Mouse (Mus musculus) MEL (cell line): ENCODE data around the gene Cdh23. TPM values are rescaled to one million over a fixed set of nuclear protein-coding genes. Genes with fewer than 3 reads are reported as not detected.
A peak's percentile ranks its signal among the peaks of the same experiment; 100 is the strongest.

ENCODE experiments used
- DNase-seq: peaks from one replicate; pipeline ENCODE4 v3.0.0; 2011; ENCODE audit warnings: low read depth, low spot score
- H3K27ac ChIP-seq: 2 replicates; pipeline ENCODE4 v1.5.1; 2012; ENCODE audit warnings: low read depth, mild to moderate bottlenecking, control low read depth, low read length, moderate library complexity; ENCODE audit not compliant: control insufficient read depth
- H3K27me3 ChIP-seq, 2 experiments: fragments of 150-350 bp in 1 of 2; sonication (generic) in 1 of 2; 2 replicates each; pipeline ENCODE4 v1.6.1; 2012; ENCODE audit warnings: low read length in 2 of 2, mild to moderate bottlenecking in 2 of 2, improper control_type of control experiment in 1 of 2, moderate library complexity in 1 of 2; ENCODE audit not compliant: insufficient read depth in 2 of 2, control insufficient read depth in 1 of 2
- H3K36me3 ChIP-seq, 2 experiments: 2 replicates each; pipeline ENCODE4 v1.6.1; 2012 to 2014; ENCODE audit warnings: low read length in 2 of 2, improper control_type of control experiment in 1 of 2, inconsistent platforms in 1 of 2, mild to moderate bottlenecking in 1 of 2; ENCODE audit not compliant: insufficient read depth in 2 of 2, control insufficient read depth in 1 of 2
- H3K4me1 ChIP-seq, 2 experiments: fragments of 150-350 bp in 1 of 2; sonication (generic) in 1 of 2; 2 replicates each; pipeline ENCODE4 v1.6.1; 2012; ENCODE audit warnings: low read length in 2 of 2, improper control_type of control experiment in 1 of 2, mild to moderate bottlenecking in 1 of 2; ENCODE audit not compliant: insufficient read depth in 2 of 2, control insufficient read depth in 1 of 2
- H3K4me3 ChIP-seq, 2 experiments: fragments of 150-350 bp in 1 of 2; sonication (generic) in 1 of 2; 2 replicates each; pipeline ENCODE4 v1.5.1; 2012; ENCODE audit warnings: low read depth in 2 of 2, low read length in 2 of 2, mild to moderate bottlenecking in 2 of 2, moderate library complexity in 2 of 2, control low read depth in 1 of 2, improper control_type of control experiment in 1 of 2; ENCODE audit not compliant: control insufficient read depth in 1 of 2, insufficient read depth in 1 of 2
- H3K79me2 ChIP-seq: 2 replicates; pipeline ENCODE4 v1.6.1; 2012; ENCODE audit warnings: mild to moderate bottlenecking, low read length, moderate library complexity; ENCODE audit not compliant: control insufficient read depth, poor library complexity, insufficient read depth
- H3K9ac ChIP-seq: 2 replicates; pipeline ENCODE4 v1.6.1; 2012; ENCODE audit warnings: low read depth, mild to moderate bottlenecking, control low read depth, low read length, moderate library complexity; ENCODE audit not compliant: control insufficient read depth, poor library complexity, severe bottlenecking
- H3K9me3 ChIP-seq: fragments of 150-350 bp; sonication (generic); replicated peaks from 2 replicates; pipeline ENCODE4 v1.6.1; 2012; ENCODE audit warnings: mild to moderate bottlenecking, low read length, improper control_type of control experiment, moderate library complexity; ENCODE audit not compliant: insufficient read depth
- BHLHE40 ChIP-seq: IDR thresholded peaks from 2 replicates; pipeline ENCODE4 v1.6.1; 2012; ENCODE audit warnings: low read depth, mild to moderate bottlenecking, inconsistent platforms, low read length, improper control_type of control experiment, borderline replicate concordance
- CTCF ChIP-seq, 3 experiments: IDR thresholded peaks in 2 of 3; conservative IDR thresholded peaks in 1 of 3; 2 replicates each; pipeline ENCODE4 v1.5.1; 2011 to 2012; ENCODE audit warnings: low read length in 3 of 3, low read depth in 2 of 3, mild to moderate bottlenecking in 2 of 3, improper control_type of control experiment in 1 of 3, inconsistent platforms in 1 of 3, mixed read lengths in 1 of 3, moderate library complexity in 1 of 3; ENCODE audit not compliant: control insufficient read depth in 1 of 3, insufficient read depth in 1 of 3, poor library complexity in 1 of 3, severe bottlenecking in 1 of 3
- ELF1 ChIP-seq: IDR thresholded peaks from 2 replicates; pipeline ENCODE4 v1.6.1; 2014; ENCODE audit warnings: low read depth, mild to moderate bottlenecking, inconsistent platforms, low read length, improper control_type of control experiment, moderate library complexity
- EP300 ChIP-seq, 2 experiments: IDR thresholded peaks; 2 replicates each; pipeline ENCODE4 v1.6.1; 2011; ENCODE audit warnings: improper control_type of control experiment in 2 of 2, low read length in 2 of 2, low read depth in 1 of 2, mild to moderate bottlenecking in 1 of 2
- ETS1 ChIP-seq: IDR thresholded peaks from 2 replicates; pipeline ENCODE4 v1.6.1; 2012; ENCODE audit warnings: low read depth, mild to moderate bottlenecking, inconsistent platforms, low read length, improper control_type of control experiment, moderate library complexity
- GATA1 ChIP-seq: IDR thresholded peaks from 2 replicates; pipeline ENCODE4 v1.6.1; 2011; ENCODE audit warnings: low read depth, low read length, improper control_type of control experiment
- HCFC1 ChIP-seq: IDR thresholded peaks from 2 replicates; pipeline ENCODE4 v1.6.1; 2012; ENCODE audit warnings: low read depth, mild to moderate bottlenecking, inconsistent platforms, low read length, improper control_type of control experiment, moderate library complexity
- MAX ChIP-seq: IDR thresholded peaks from 2 replicates; pipeline ENCODE4 v1.6.1; 2011; ENCODE audit warnings: low read length, improper control_type of control experiment
- MEF2A ChIP-seq: IDR thresholded peaks from 2 replicates; pipeline ENCODE4 v1.6.1; 2014; ENCODE audit warnings: low read depth, mild to moderate bottlenecking, inconsistent platforms, low read length, improper control_type of control experiment; ENCODE audit not compliant: poor library complexity, insufficient replicate concordance, severe bottlenecking; ENCODE audit errors: extremely low read depth
- NELFE ChIP-seq: IDR thresholded peaks from 2 replicates; pipeline ENCODE4 v1.6.1; 2011; ENCODE audit warnings: low read depth, low read length, improper control_type of control experiment
- POLR2A ChIP-seq, 2 experiments: IDR thresholded peaks; 2 replicates each; pipeline ENCODE4 v1.6.1; 2011 to 2012; ENCODE audit warnings: low read length in 2 of 2, mild to moderate bottlenecking in 2 of 2, control low read depth in 1 of 2, improper control_type of control experiment in 1 of 2, low read depth in 1 of 2, moderate library complexity in 1 of 2; ENCODE audit not compliant: control insufficient read depth in 1 of 2, insufficient read depth in 1 of 2, poor library complexity in 1 of 2
- POLR2AphosphoS2 ChIP-seq: IDR thresholded peaks from 2 replicates; pipeline ENCODE4 v1.6.1; 2011; ENCODE audit warnings: low read length, improper control_type of control experiment
- POLR2AphosphoS5 ChIP-seq: IDR thresholded peaks from 2 replicates; pipeline ENCODE4 v1.6.1; 2012; ENCODE audit warnings: low read depth, borderline replicate concordance, mild to moderate bottlenecking, inconsistent platforms, low read length, moderate library complexity, mixed read lengths
- RAD21 ChIP-seq: IDR thresholded peaks from 2 replicates; pipeline ENCODE4 v1.6.1; 2011; ENCODE audit warnings: mild to moderate bottlenecking, low read depth, low read length, improper control_type of control experiment
- RCOR1 ChIP-seq: IDR thresholded peaks from 2 replicates; pipeline ENCODE4 v1.6.1; 2012; ENCODE audit warnings: low read depth, mild to moderate bottlenecking, inconsistent platforms, low read length, improper control_type of control experiment
- SMC3 ChIP-seq: IDR thresholded peaks from 2 replicates; pipeline ENCODE4 v1.6.1; 2011; ENCODE audit warnings: low read depth, low read length, improper control_type of control experiment
- TCF12 ChIP-seq: IDR thresholded peaks from 2 replicates; pipeline ENCODE4 v1.6.1; 2014; ENCODE audit warnings: low read depth, mild to moderate bottlenecking, inconsistent platforms, low read length, improper control_type of control experiment, moderate library complexity
- ZC3H11A ChIP-seq: IDR thresholded peaks from 2 replicates; pipeline ENCODE4 v1.6.1; 2012; ENCODE audit warnings: low read depth, mild to moderate bottlenecking, inconsistent platforms, low read length, improper control_type of control experiment
- ZKSCAN1 ChIP-seq: IDR thresholded peaks from 2 replicates; pipeline ENCODE4 v1.6.1; 2012; ENCODE audit warnings: low read depth, mild to moderate bottlenecking, inconsistent platforms, low read length, improper control_type of control experiment, moderate library complexity
- ZMIZ1 ChIP-seq: IDR thresholded peaks from 2 replicates; pipeline ENCODE4 v1.6.1; 2012; ENCODE audit warnings: low read depth, mild to moderate bottlenecking, inconsistent platforms, low read length, improper control_type of control experiment, moderate library complexity
- ZNF384 ChIP-seq: IDR thresholded peaks from 2 replicates; pipeline ENCODE4 v1.6.1; 2012; ENCODE audit warnings: low read depth, mild to moderate bottlenecking, inconsistent platforms, low read length, improper control_type of control experiment
- polyA plus RNA-seq, 2 experiments: library from polyadenylated mRNA; stranded (reverse) in 1 of 2; unstranded in 1 of 2; fragments of >175 nt in 1 of 2; fragments of >200 nt in 1 of 2; gene quantifications; 2 replicates each; pipeline versions ENCODE4 v1.2.1 to v1.2.4; 2012; ENCODE audit warnings: low replicate concordance in 2 of 2, low read depth in 1 of 2; ENCODE audit not compliant: insufficient read length in 2 of 2, insufficient read depth in 1 of 2, missing spikeins in 1 of 2
- total RNA-seq: library from RNA; depleted of rRNA; stranded (reverse); fragments of 300-350 nt; gene quantifications from 2 replicates; pipeline ENCODE4 v1.2.3, GENCODE M21; 2012

The Cdh23 gene
- total and polyA plus RNA-seq, 3 experiments = 0.04 TPM; not detected in 2

DNA sequence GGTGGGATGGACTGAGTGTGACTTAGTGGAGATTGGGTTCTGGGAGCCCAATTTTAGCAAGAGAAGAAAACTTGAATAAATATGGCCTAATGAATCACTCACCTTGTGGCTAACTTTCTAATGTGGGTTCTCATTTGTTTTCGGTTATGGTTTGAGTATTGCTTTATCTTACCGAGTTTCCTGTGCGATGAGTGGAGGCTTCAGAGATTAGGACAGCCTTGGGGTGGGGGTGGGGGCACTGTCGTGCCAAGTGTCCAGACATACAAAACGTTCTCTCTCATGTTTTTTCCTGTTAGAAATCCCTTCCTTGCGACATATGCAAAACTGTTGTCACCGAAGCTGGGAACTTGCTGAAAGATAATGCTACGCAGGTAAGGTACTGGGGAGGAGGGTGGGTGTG is 404.1 kb downstream of the Cdh23 start:
- no peak overlapping the region for H3K9ac ChIP-seq
- no peak for DNase-seq
- H3K27me3 ChIP-seq = no peaks in the 10 kb centered on the region
- H3K27ac ChIP-seq = no peak overlapping the region
- peaks cover 3 to 38% of the 10 kb centered on the region in 2 experiments; a peak in 3 of 4 replicates for H3K36me3 ChIP-seq
- no peak overlapping the region for H3K4me3 ChIP-seq
- H3K4me1 ChIP-seq = peaks cover 16 to 42% of the 10 kb centered on the region in 2 experiments
- no peaks in the 10 kb centered on the region for H3K9me3 ChIP-seq
- peaks cover 31% of the 10 kb centered on the region for H3K79me2 ChIP-seq
- TF ChIP-seq EP300 (IDR thresholded peaks at IDR 0.05; ENCODE audit: low read depth in 1 of 2, low read length in 2 of 2) = peak; percentile 53 to 76; a peak in 3 of 4 replicates
- peak; percentile 52 for TF ChIP-seq GATA1
- TF ChIP-seq CTCF (IDR thresholded peaks at IDR 0.05 in 2 of 3, conservative IDR thresholded peaks at IDR 0.05 in 1 of 3; ENCODE audit: control insufficient read depth in 1 of 3, insufficient read depth in 1 of 3, low read depth in 2 of 3, low read length in 3 of 3, poor library complexity in 1 of 3, severe bottlenecking in 1 of 3) = no peak
- no peak for TF ChIP-seq POLR2AphosphoS2
- TF ChIP-seq RCOR1 = peak; percentile 57; the same call in 1 of the 2 replicates
- no peak for TF ChIP-seq NELFE
- TF ChIP-seq SMC3 = no peak
- 0 out of 2 replicates have a peak, but pooled peaks have one; percentile 15 for TF ChIP-seq TCF12
- peak; percentile 46; the same call in 1 of the 2 replicates for TF ChIP-seq BHLHE40
- TF ChIP-seq ZKSCAN1 = no peak
- TF ChIP-seq ETS1 = 0 out of 2 replicates have a peak, but pooled peaks have one; percentile 31
- TF ChIP-seq ZMIZ1 = no peak
- no peak for TF ChIP-seq RAD21
- TF ChIP-seq, all 39 proteins: peak for 6

DNA sequence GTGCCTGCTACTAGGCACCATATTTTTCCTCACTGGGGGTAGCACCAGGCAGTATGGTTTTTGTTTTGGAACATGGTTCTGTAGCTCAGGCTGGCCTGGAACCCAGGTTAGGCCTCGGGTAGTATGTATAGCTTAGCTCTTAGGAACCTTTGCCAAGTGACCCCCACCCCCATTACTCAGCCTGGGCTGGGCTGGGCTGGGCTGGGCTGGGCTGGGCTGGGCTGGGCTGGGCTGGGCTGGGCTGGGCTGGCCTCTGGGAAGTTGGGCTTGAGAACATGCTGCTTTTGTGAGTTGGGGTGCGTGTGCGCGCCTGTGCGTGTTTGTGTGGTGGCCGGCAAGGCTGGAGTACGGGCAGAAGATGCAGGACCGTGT is 405.6 kb downstream of the Cdh23 start:
- TF ChIP-seq RAD21 (no peak), MEF2A (no peak), POLR2A (IDR thresholded peaks at IDR 0.05; ENCODE audit: control insufficient read depth in 1 of 2, insufficient read depth in 1 of 2, low read depth in 1 of 2, low read length in 2 of 2, poor library complexity in 1 of 2) (no peak), ZNF384 (no peak), BHLHE40 (no peak), ELF1 (no peak), ZC3H11A (no peak), MAX (no peak), HCFC1 (no peak), POLR2AphosphoS5 (no peak)
- TF ChIP-seq, all 39 proteins: peak for 0
- Histone ChIP-seq H3K79me2 (peaks cover 44% of the 10 kb centered on the region), H3K9ac (no peak overlapping the region), H3K27me3 (no peaks in the 10 kb centered on the region), H3K4me1 (peaks cover 16 to 54% of the 10 kb centered on the region in 2 experiments), H3K27ac (peak overlapping the region; percentile 27; the same call in 1 of the 2 replicates), H3K9me3 (no peaks in the 10 kb centered on the region), H3K4me3 (no peak overlapping the region), H3K36me3 (peaks cover 3 to 41% of the 10 kb centered on the region in 2 experiments; a peak in 3 of 4 replicates)
- no peak for DNase-seq
